In the genomic region with DNA sequence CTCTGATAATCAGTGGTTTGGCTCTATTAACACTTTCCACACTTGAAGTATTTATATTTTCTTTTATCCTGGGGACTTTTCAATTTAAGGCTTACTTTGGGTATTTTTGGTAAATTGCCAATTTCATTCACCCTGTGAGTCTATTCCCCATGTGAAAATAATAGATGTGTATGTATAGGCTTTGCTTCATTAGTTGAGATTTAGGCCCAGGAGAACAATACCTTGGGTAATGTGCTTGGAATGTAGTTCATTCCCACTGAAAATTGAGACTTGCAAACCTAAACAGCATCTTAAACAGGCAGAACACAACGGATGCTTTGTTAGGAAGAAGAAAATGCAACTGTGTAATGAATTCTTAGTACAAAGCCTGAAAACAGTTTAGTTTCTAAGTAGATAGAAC, we compare ENCODE assay signal across 23 mouse cellular contexts.
A peak's percentile ranks its signal among the peaks of the same experiment; 100 is the strongest.
DNase-seq lines count a peak whose midpoint lies in the region; ATAC-seq lines count a peak whose summit lies in the region.
"Had no signal": no experiment of that assay in that cellular context is flagged by ENCODE, and none has a peak within 500 bp of the region (broad histone marks: within the 10 kb centered on the region; RNA-seq: fewer than 3 reads in every experiment).

No protein-coding gene starts in this region.

- H3K9ac ChIP-seq in midbrain, embryonic 12.5 days (replicated peaks) = no peak overlapping the region
- H3K9ac ChIP-seq in midbrain, embryonic 16.5 days (ENCODE audit: low read depth, low read length) = no peak overlapping the region
- no peak overlapping the region for H3K9ac ChIP-seq in embryonic facial prominence, embryonic 14.5 days (ENCODE audit: low read depth, low read length)
- H3K9ac ChIP-seq in midbrain, embryonic 14.5 days (replicated peaks; ENCODE audit: low read length) = no peak overlapping the region
- H3K9ac ChIP-seq in kidney, embryonic 16.5 days (replicated peaks; ENCODE audit: low read length) = no peak overlapping the region
- H3K9ac ChIP-seq: embryonic facial prominence, embryonic 15.5 days; heart, embryonic 15.5 days; liver, embryonic 13.5 days; lung, embryonic 15.5 days had no signal

- no peaks in the 10 kb centered on the region for H3K4me1 ChIP-seq in midbrain, embryonic 12.5 days
- H3K4me1 ChIP-seq in midbrain, embryonic 16.5 days (ENCODE audit: control insufficient read depth, insufficient read depth, low read length) = no peaks in the 10 kb centered on the region
- H3K4me1 ChIP-seq in embryonic facial prominence, embryonic 14.5 days (ENCODE audit: control insufficient read depth, insufficient read depth, low read length) = no peaks in the 10 kb centered on the region
- H3K4me1 ChIP-seq in midbrain, embryonic 14.5 days (ENCODE audit: control insufficient read depth, insufficient read depth, low read length) = no peaks in the 10 kb centered on the region
- H3K4me1 ChIP-seq in kidney, embryonic 16.5 days (ENCODE audit: insufficient read depth, low read length) = no peaks in the 10 kb centered on the region
- H3K4me1 ChIP-seq: embryonic facial prominence, embryonic 15.5 days; heart, embryonic 15.5 days; liver, embryonic 13.5 days; lung, embryonic 15.5 days had no signal

- peak; percentile 73 for ATAC-seq in midbrain, embryonic 12.5 days (ENCODE audit: low FRiP score, low read depth)
- ATAC-seq in midbrain, embryonic 16.5 days = no peak
- ATAC-seq in embryonic facial prominence, embryonic 14.5 days (ENCODE audit: low read depth) = peak; percentile 80; the same call in 1 of the 2 replicates
- peak; percentile 22; the same call in 1 of the 2 replicates for ATAC-seq in midbrain, embryonic 14.5 days (ENCODE audit: low FRiP score, low TSS enrichment)
- no peak for ATAC-seq in kidney, embryonic 16.5 days (ENCODE audit: low FRiP score, low TSS enrichment)
- ATAC-seq: CD4-positive, CD25-positive, alpha-beta regulatory T cell, adult 4 months; inflammation-experienced regulatory T-cells, adult 6 months had no signal

- no peak overlapping the region for H3K4me3 ChIP-seq in midbrain, embryonic 12.5 days
- H3K4me3 ChIP-seq in midbrain, embryonic 16.5 days (ENCODE audit: low read depth, low read length) = no peak overlapping the region
- no peak overlapping the region for H3K4me3 ChIP-seq in embryonic facial prominence, embryonic 14.5 days (ENCODE audit: low read depth, low read length)
- H3K4me3 ChIP-seq in midbrain, embryonic 14.5 days (replicated peaks; ENCODE audit: low read depth, low read length) = no peak overlapping the region
- no peak overlapping the region for H3K4me3 ChIP-seq in kidney, embryonic 16.5 days (ENCODE audit: low read length)
- H3K4me3 ChIP-seq: embryonic facial prominence, embryonic 15.5 days; heart, embryonic 15.5 days; liver, embryonic 13.5 days; lung, embryonic 15.5 days had no signal

- no peak overlapping the region for H3K4me2 ChIP-seq in midbrain, embryonic 12.5 days (replicated peaks)
- no peak overlapping the region for H3K4me2 ChIP-seq in midbrain, embryonic 16.5 days (ENCODE audit: low read length)
- no peak overlapping the region for H3K4me2 ChIP-seq in embryonic facial prominence, embryonic 14.5 days (ENCODE audit: low read depth, low read length)
- H3K4me2 ChIP-seq in midbrain, embryonic 14.5 days (ENCODE audit: low read length) = no peak overlapping the region
- H3K4me2 ChIP-seq in kidney, embryonic 16.5 days (replicated peaks; ENCODE audit: low read depth, low read length) = no peak overlapping the region
- H3K4me2 ChIP-seq: embryonic facial prominence, embryonic 15.5 days; heart, embryonic 15.5 days; liver, embryonic 13.5 days; lung, embryonic 15.5 days had no signal

- H3K27ac ChIP-seq in midbrain, embryonic 12.5 days (replicated peaks) = no peak overlapping the region
- no peak overlapping the region for H3K27ac ChIP-seq in midbrain, embryonic 16.5 days (ENCODE audit: low read length)
- no peak overlapping the region for H3K27ac ChIP-seq in embryonic facial prominence, embryonic 14.5 days (replicated peaks; ENCODE audit: low read depth, low read length)
- H3K27ac ChIP-seq in midbrain, embryonic 14.5 days (replicated peaks; ENCODE audit: low read depth, low read length) = no peak overlapping the region
- no peak overlapping the region for H3K27ac ChIP-seq in kidney, embryonic 16.5 days (ENCODE audit: low read length)
- H3K27ac ChIP-seq: embryonic facial prominence, embryonic 15.5 days; heart, embryonic 15.5 days; liver, embryonic 13.5 days; lung, embryonic 15.5 days; macrophage had no signal

- no peaks in the 10 kb centered on the region for H3K27me3 ChIP-seq in midbrain, embryonic 12.5 days
- H3K27me3 ChIP-seq in midbrain, embryonic 16.5 days (ENCODE audit: control insufficient read depth, insufficient read depth, low read depth, low read length) = no peaks in the 10 kb centered on the region
- no peaks in the 10 kb centered on the region for H3K27me3 ChIP-seq in embryonic facial prominence, embryonic 14.5 days (replicated peaks; ENCODE audit: control insufficient read depth, insufficient read depth, low read length)
- H3K27me3 ChIP-seq in midbrain, embryonic 14.5 days (ENCODE audit: control insufficient read depth, insufficient read depth, low read length) = no peaks in the 10 kb centered on the region
- no peaks in the 10 kb centered on the region for H3K27me3 ChIP-seq in kidney, embryonic 16.5 days (ENCODE audit: insufficient read depth, low read length)
- H3K27me3 ChIP-seq: embryonic facial prominence, embryonic 15.5 days; heart, embryonic 15.5 days; liver, embryonic 13.5 days; lung, embryonic 15.5 days had no signal

- DNase-seq in embryonic facial prominence, embryonic 14.5 days (ENCODE audit: low spot score) = peak; percentile 21
- DNase-seq in forelimb bud, embryonic 11.5 days (ENCODE audit: low read depth, low spot score) = peak; percentile 4
- peak; percentile 24 for DNase-seq in midbrain, embryonic 14.5 days
- DNase-seq in left cerebral cortex, postnatal 36 days (ENCODE audit: low spot score in 2 of 2) = no peak
- no peak for DNase-seq in right cerebral cortex, postnatal 36 days (ENCODE audit: low spot score in 2 of 2)
- DNase-seq: cerebellum, adult 11-12 months; cerebellum, postnatal 25 days; gastrocnemius, postnatal 10 days; heart, adult 18-20 months; kidney, adult 8-10 months; kidney, postnatal 36 days; liver, embryonic 13.5 days; right cerebral cortex, adult 18-20 months had no signal

- no peaks in the 10 kb centered on the region for H3K36me3 ChIP-seq in midbrain, embryonic 12.5 days
- no peaks in the 10 kb centered on the region for H3K36me3 ChIP-seq in midbrain, embryonic 16.5 days (ENCODE audit: control insufficient read depth, insufficient read depth, low read length)
- H3K36me3 ChIP-seq in embryonic facial prominence, embryonic 14.5 days (ENCODE audit: control insufficient read depth, insufficient read depth, low read length) = no peaks in the 10 kb centered on the region
- H3K36me3 ChIP-seq in midbrain, embryonic 14.5 days (ENCODE audit: control insufficient read depth, insufficient read depth, low read length) = no peaks in the 10 kb centered on the region
- no peaks in the 10 kb centered on the region for H3K36me3 ChIP-seq in kidney, embryonic 16.5 days (ENCODE audit: insufficient read depth, low read length)
- H3K36me3 ChIP-seq: embryonic facial prominence, embryonic 15.5 days; G1E; heart, embryonic 15.5 days; liver, embryonic 13.5 days; lung, embryonic 15.5 days had no signal

- intact Hi-C loops in left cerebral cortex, postnatal 36 days (cut with DNase I) = no loop called here

- WGBS in midbrain, embryonic 12.5 days = 34% methylated on average over 1 of the region's 1 CpGs
- WGBS in midbrain, embryonic 16.5 days = 19% methylated on average over 1 of the region's 1 CpGs
- 25% methylated on average over 1 of the region's 1 CpGs for WGBS in embryonic facial prominence, embryonic 14.5 days
- 15% methylated on average over 1 of the region's 1 CpGs for WGBS in midbrain, embryonic 14.5 days
- WGBS in kidney, embryonic 16.5 days = 64% methylated on average over 1 of the region's 1 CpGs

- H3K9me3 ChIP-seq in midbrain, embryonic 12.5 days = no peaks in the 10 kb centered on the region
- H3K9me3 ChIP-seq in midbrain, embryonic 16.5 days (replicated peaks; ENCODE audit: control insufficient read depth, low read length, poor library complexity, severe bottlenecking) = no peaks in the 10 kb centered on the region
- no peaks in the 10 kb centered on the region for H3K9me3 ChIP-seq in embryonic facial prominence, embryonic 14.5 days (ENCODE audit: control insufficient read depth, low read length)
- H3K9me3 ChIP-seq in midbrain, embryonic 14.5 days (ENCODE audit: control insufficient read depth, low read length) = no peaks in the 10 kb centered on the region
- no peaks in the 10 kb centered on the region for H3K9me3 ChIP-seq in kidney, embryonic 16.5 days (ENCODE audit: low read length)
- H3K9me3 ChIP-seq: embryonic facial prominence, embryonic 15.5 days; G1E; heart, embryonic 15.5 days; liver, embryonic 13.5 days; lung, embryonic 15.5 days had no signal

Comparison
In these comparisons a context has a peak if more than half of its experiments do, and no peak if none do; other contexts are left out.
1. ATAC-seq: peak in midbrain, embryonic 12.5 days (single experiment), embryonic facial prominence, embryonic 14.5 days (single experiment) and midbrain, embryonic 14.5 days (single experiment); none in midbrain, embryonic 16.5 days (single experiment) and kidney, embryonic 16.5 days (single experiment).
2. DNase-seq: peak in embryonic facial prominence, embryonic 14.5 days (single experiment), forelimb bud, embryonic 11.5 days (single experiment) and midbrain, embryonic 14.5 days (single experiment); none in left cerebral cortex, postnatal 36 days (0 of 2) and right cerebral cortex, postnatal 36 days (0 of 2).